Mouse (Mus musculus) cerebellum, postnatal 25 days (tissue): ENCODE measurements around the gene Padi2.

Source experiments
- DNase-seq, 2 experiments: peaks; one replicate each; pipeline ENCODE4 v3.0.0; 2021; ENCODE audit warnings: mixed read lengths in 2 of 2

The Padi2 gene

GRCm38 (mm10) chr4:140989447-140989846 is 83.3 kb downstream of the Padi2 start:
- no peak for DNase-seq

GRCm38 (mm10) chr4:140992215-140992614 is 86.1 kb downstream of the Padi2 start:
- DNase-seq = peak; percentile 69 to 82

GRCm38 (mm10) chr4:140993846-140994245 is 87.7 kb downstream of the Padi2 start:
- DNase-seq = no peak

- DNase-seq = no peak
Observed at GRCm38 (mm10) chr4:140995811-140996210, 89.7 kb downstream of the Padi2 start.

- DNase-seq = no peak
Observed at GRCm38 (mm10) chr4:140996812-140997211, 90.7 kb downstream of the Padi2 start.
